Mouse (Mus musculus): ENCODE data around the gene Tmem181a. TPM values are rescaled to one million over a fixed set of nuclear protein-coding genes. Genes with fewer than 3 reads are reported as not detected.

The Tmem181a gene
- 20.5 TPM for polyA plus RNA-seq (2017; shearing (Covaris generic))

GRCm38 (mm10) chr17:6256400-6257069, at the start of gene Tmem181a:
TSS of gene Tmem181a (plus strand) at chr17:6256860.

GRCm38 (mm10) chr17:6317339-6317985, 60.8 kb downstream of the Tmem181a start, which contains the start of gene Dynlt1a:
TSS of gene Dynlt1a (minus strand) at chr17:6317500.

Other genes with a start within 250 kb of the Tmem181a start
- 4.0 TPM for gene Serac1, start 177.1 kb upstream of the Tmem181a start, polyA plus RNA-seq (2017; shearing (Covaris generic))
- gene Gtf2h5, start 177.1 kb upstream of the Tmem181a start, polyA plus RNA-seq (2017; shearing (Covaris generic)) = 98.2 TPM
- 56.2 TPM for gene Tulp4, start 150.4 kb upstream of the Tmem181a start, polyA plus RNA-seq (2017; shearing (Covaris generic))
- 14.0 TPM for gene Dynlt1a, start 60.6 kb downstream of the Tmem181a start, polyA plus RNA-seq (2017; shearing (Covaris generic))
- 161 TPM for gene Dynlt1b, start 173.3 kb downstream of the Tmem181a start, polyA plus RNA-seq (2017; shearing (Covaris generic))

Data from CD4-positive, CD25-positive, alpha-beta regulatory T cell, adult 9 weeks (primary cell).